Mouse (Mus musculus) erythroblast, embryonic 14.5 days (primary cell): ENCODE measurements around the gene Cyp4x1.

Experiments used
- GATA1 ChIP-seq: IDR thresholded peaks from 2 replicates; pipeline ENCODE4 v1.6.1; 2012; ENCODE audit warnings: low read length, inconsistent platforms, mixed read lengths
- TAL1 ChIP-seq: IDR thresholded peaks from 3 replicates; pipeline ENCODE4 v1.6.1; 2012; ENCODE audit warnings: low read length, inconsistent platforms, mixed read lengths

GRCm38 (mm10) chr4:115111167-115111566 lies 22.9 kb downstream of the Cyp4x1 start:
- TF ChIP-seq TAL1 = no peak
- TF ChIP-seq GATA1 = peak; percentile 61
